Mouse (Mus musculus): ENCODE data around the gene Vax2.

The Vax2 gene

DNA sequence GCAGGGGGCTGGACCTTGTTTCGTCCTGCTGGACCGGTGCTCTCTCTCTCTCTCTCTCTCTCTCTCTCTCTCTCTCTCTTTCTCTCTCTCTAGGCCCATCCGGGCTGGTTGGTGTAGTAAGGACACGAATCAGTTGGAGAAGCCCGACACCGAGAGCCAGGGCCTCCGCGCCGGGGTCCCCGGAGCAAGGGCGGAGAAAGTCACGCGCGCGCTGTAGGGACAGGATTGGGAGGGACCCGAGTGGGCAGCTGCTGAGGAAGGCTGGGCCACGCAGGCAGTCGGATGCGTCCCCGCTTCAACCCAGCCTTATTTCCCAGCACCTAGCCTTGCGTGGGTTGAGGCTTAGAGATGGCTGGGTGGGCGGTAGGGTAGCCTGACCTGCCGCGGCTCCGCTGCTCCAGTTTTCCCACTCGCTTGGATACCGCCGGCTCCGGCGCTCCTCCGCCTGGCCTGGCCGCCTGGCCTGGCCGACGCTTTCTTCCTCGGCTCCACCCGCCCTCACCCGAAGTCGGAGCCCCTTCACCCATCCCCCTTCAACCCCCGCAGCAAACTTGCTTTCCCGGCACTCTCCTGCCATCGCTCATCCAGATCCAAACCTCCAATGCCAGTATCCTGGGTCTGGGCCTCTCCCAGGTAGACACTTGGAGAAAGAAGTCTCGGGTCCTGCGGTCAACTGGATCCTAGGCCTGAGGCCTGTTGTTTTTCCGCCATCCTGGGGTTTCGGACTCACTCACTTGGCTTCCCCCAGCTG lies 836 bp downstream of the Vax2 start:
- DNase-seq (ENCODE audit: low spot score), result no peak

DNA sequence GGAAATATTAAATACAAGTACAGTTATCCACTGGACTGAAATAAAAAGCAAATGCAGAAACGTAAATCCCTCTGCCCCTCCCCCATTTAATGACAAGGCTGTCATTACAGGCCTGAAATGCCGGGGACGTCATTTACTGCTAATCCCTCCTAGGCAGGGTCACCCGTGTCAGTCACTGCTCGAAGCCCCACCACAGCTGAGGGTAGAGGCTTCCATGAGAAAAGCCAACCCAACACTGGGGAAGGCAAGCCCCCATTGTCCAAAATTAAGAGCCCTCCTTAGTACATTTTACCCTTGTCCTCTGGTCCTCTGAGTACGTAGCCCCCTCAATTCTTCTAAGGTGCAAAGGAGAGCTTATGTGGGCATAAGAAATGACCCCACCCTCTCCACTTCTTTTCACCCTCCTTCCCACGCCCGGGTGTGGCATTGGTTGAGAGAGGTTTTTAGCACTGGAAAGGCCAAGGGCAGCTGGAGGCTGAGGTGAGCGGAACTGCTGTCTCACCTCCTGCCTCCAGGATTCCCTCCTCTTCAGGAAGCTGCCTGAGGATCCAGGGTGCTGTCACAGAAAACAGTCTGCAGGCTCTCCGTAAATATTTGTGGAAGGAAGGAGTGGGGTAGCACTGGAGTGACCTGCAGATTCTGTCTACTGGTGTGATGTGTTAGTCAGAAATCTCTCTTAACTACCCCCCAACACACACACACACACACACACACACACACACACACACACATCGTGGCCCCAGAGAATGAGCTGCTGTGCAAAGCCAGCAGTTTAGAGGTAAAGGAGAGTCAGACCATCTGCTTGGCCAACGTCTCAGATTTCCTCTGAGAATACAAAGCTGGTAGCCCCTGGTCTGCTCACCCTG lies 2.4 kb downstream of the Vax2 start:
- DNase-seq (ENCODE audit: low spot score), result no peak

DNA sequence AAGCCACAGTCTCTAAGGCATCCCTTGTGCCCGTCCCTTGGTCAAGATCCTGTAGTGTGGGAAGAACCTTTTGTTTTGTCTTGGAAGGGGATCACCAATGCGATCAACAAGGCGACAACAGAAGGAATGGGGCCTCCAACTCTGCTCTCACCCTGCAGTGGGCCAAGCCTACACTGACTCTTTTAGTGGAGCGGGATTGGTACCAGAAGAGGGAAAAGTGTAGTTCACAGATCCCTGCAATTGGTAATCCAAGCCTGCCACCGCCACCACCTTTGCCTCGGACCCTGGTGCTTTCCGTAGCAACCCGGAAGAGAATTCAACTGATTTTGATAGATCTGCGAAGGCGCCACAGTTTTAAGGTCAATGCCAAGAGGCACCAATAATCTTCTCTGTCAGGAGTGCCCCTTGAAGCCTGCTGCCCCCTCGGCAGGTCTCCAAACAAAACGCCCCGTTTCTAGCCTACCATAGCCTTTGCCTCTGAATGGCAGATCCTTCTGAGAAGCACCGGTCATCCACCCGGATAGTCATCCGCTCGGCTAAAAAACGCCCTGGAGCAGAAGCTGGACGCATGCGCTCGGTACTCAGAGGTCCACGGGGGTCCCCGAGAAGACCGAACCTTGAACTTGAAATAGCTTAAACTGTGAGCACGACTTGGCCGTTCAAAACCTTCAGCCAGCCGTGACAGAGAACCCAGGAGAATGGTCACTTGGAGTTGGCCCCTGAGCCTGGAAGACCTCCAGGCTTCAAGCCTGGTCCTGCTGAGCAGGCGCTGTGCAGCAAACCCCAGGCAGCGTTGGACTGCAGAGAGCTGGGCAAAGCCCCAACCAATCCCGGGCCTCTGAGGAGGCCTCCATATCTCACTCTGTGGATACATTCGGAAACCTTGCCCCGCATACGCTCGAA lies 3.4 kb downstream of the Vax2 start:
- DNase-seq (ENCODE audit: low spot score), result no peak

DNA sequence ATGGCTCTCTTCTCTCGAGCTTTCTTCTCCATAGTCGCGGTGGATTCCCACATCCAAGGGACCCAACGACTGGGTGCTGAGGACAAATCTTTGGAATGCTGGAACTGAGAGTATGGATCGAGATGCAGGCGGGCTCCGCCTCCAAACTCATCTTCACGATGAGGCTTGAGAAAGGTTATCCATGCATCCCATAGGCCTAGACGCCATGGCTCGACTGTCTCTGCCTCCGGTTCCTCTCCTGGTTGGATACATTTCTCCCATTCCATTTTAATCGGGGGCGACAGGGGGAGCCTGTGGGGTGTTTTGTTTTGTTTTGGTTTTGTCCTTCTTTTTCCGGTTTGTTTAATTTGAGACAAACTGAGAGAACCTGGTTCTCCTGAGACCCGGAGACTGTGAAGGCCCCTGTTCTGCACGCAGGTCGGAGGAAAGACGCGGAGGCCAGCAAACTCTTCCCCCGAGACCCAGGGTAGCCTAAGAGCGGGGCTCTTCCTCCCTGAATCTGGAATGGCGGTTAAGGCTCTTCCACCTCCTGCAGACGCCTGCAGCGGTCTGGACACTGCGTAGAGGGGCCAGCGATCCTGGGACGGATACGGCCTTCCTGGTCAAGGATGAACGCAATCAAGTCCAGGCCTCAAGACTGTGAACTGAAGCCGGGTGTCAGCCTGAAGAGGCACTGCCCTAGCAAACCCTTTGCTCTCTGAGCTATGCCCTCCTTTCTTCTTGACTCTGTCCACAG lies 4.6 kb downstream of the Vax2 start:
- no peak for DNase-seq (ENCODE audit: low spot score)

GRCm38 (mm10) chr6:83717026-83717425 lies 6.0 kb downstream of the Vax2 start:
- no peak for DNase-seq (ENCODE audit: low spot score)

GRCm38 (mm10) chr6:83722526-83722925 lies 11.5 kb downstream of the Vax2 start:
- DNase-seq (ENCODE audit: low spot score), result no peak

DNA sequence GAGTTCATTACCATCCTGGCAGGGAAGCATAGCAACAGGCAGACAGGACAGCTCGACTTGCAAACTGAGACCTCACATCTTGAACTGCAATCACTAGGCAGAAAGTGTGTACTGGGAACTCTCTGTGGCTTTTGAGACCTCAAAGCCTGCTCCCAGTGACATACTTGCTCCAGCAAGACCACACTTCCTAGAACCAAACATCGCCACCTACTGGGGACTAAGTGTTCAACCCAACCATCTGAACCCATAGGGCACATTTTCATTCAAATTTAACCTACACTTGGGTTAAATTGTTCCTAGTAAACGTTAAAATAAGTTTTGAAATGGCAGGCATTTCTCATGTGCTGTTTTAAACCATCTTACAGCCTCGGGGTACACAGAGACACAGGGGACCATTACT lies 16.1 kb downstream of the Vax2 start:
- DNase-seq (ENCODE audit: low spot score), result no peak

DNA sequence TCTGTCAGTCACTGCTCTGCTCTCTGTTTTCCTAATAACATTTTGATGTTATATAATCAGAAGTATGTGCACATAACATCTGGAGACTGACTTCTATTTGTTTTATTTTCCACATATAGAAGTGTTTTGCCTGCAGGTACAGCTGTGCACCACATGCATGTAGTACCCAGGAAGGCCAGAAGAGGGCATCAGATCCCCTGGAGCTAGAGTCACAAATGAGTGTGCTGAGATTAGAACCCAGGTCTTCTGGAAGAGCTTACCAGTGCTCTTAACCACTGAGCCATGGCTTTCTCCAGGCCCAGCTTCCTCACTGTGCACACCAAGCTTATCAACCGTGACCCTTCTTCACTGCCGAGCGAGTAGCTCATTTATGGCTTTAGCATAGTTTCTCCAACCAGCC lies 17.4 kb downstream of the Vax2 start:
- no peak for DNase-seq (ENCODE audit: low spot score)

- DNase-seq (ENCODE audit: low spot score), result no peak
Measured at GRCm38 (mm10) chr6:83729350-83729970, 18.4 kb downstream of the Vax2 start.

GRCm38 (mm10) chr6:83731128-83731527 lies 20.1 kb downstream of the Vax2 start:
- DNase-seq (ENCODE audit: low spot score), result no peak

- DNase-seq (ENCODE audit: low spot score), result no peak
Measured at GRCm38 (mm10) chr6:83737311-83737710, 26.2 kb downstream of the Vax2 start.

GRCm38 (mm10) chr6:83738596-83738995 lies 27.5 kb downstream of the Vax2 start:
- no peak for DNase-seq (ENCODE audit: low spot score)

DNA sequence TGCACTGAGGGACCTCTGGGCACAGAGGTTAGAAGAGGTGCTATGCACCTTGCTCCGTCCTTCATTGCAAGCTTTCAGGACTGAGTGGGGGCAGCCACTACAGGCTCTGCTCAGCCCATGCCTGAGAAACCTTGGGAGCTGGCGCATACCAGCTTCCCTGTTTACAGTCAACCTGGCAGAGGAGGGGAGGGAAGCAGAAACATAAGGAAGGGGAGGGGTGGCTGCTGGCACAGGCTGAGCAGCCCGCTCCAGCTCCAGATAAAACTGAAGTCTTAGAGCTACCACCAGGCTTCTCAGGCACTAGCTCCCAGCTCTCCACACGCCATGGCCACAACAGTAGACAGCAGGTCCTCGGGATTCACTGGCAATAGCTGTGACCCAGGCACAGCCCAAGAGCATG lies 31.7 kb downstream of the Vax2 start, which contains the start of gene Atp6v1b1:
Gene Atp6v1b1 (plus strand): TSS at position 230 of the 400 bp plus-strand sequence.
- DNase-seq (ENCODE audit: low spot score), result no peak

DNA sequence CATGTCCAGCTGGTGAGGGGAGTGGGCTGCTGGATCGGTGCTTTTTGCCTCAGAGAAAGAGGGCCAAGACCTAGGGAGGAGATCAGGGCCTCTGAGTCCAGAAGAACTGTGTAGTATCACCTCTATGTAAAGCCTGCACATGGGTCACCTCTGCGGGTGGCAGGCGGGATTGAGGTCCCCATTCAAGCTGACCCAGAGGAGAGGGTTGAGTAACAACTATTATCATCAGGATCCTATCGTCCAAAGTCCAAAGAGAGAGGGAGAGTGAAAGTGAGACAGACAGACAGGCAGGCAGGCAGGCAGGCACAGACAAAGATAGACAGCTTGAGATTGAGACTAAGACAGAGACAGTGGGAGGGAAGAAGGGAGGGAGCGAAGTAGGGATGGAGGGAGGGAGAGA lies 32.1 kb downstream of the Vax2 start:
- DNase-seq (ENCODE audit: low spot score), result no peak

DNA sequence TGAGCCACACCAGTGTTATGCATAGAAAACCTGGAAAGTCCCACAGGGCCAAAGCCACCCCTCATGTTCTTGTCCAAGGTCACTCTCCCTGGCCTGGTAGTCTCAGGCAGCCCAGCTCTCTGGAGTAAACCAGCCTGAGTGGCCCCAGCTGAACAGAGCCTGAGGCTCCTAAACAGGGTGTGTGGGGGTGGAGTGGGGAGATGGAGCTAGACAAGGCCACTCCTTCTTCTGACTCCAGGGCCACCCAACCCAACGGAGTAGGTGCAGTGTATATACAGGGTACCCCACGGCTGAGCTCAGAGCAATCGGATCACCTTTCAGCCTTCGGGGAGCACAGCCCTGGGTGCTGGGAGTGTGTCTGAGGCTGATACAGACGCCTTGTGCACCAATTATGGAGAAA lies 33.1 kb downstream of the Vax2 start:
- DNase-seq (ENCODE audit: low spot score), result no peak

- DNase-seq (ENCODE audit: low spot score), result no peak
Measured at GRCm38 (mm10) chr6:83744557-83744956, 33.5 kb downstream of the Vax2 start.

DNA sequence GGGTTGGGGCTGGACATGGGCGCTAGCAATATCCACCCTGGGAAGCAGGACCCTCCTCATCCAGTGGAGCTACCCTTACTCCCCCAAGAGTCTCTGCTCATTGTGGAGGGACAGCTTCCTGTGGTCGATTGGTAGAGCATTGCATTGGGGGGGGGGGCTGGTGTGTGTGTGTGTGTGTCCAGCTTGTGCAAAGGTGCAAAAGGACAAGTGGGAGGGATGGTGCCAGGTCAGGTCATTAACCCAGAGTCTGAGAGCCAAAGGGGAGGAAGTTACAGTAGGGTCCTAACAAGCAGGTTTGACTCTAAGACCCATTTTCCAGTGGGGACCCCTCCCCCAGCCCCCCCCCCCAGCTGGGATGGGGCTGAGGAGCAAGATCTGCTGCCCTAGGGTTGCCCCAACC lies 34.4 kb downstream of the Vax2 start:
- DNase-seq (ENCODE audit: low spot score), result no peak

- DNase-seq (ENCODE audit: low spot score), result no peak
Measured at GRCm38 (mm10) chr6:83749286-83749685, 38.2 kb downstream of the Vax2 start.

- DNase-seq (ENCODE audit: low spot score), result no peak
Measured at GRCm38 (mm10) chr6:83750171-83750684, 39.2 kb downstream of the Vax2 start.

GRCm38 (mm10) chr6:83756051-83756450 lies 45.0 kb downstream of the Vax2 start:
- no peak for DNase-seq (ENCODE audit: low spot score)

GRCm38 (mm10) chr6:83762344-83762743 lies 51.3 kb downstream of the Vax2 start, which contains the start of gene Ankrd53:
Ankrd53 (plus strand) TSS chr6:83762644.
- DNase-seq (ENCODE audit: low spot score), result no peak
